Mouse (Mus musculus) CH12.LX (cell line): ENCODE results near the gene Tsr1.

ENCODE experiments used
- CTCF ChIP-seq, 2 experiments: IDR thresholded peaks in 1 of 2; conservative IDR thresholded peaks in 1 of 2; 2 replicates each; pipeline ENCODE4 v1.5.1; 2011 to 2012; ENCODE audit warnings: low read depth in 2 of 2, low read length in 2 of 2, improper control_type of control experiment in 1 of 2, inconsistent platforms in 1 of 2, mild to moderate bottlenecking in 1 of 2, moderate library complexity in 1 of 2
- ELF1 ChIP-seq: IDR thresholded peaks from 2 replicates; pipeline ENCODE4 v1.6.1; 2014; ENCODE audit warnings: low read depth, mild to moderate bottlenecking, inconsistent platforms, low read length, improper control_type of control experiment
- NRF1 ChIP-seq: IDR thresholded peaks from 2 replicates; pipeline ENCODE4 v1.6.1; 2014; ENCODE audit warnings: low read depth, mild to moderate bottlenecking, inconsistent platforms, low read length, improper control_type of control experiment, moderate library complexity
- POLR2A ChIP-seq: IDR thresholded peaks from 2 replicates; pipeline ENCODE4 v1.6.1; 2011; ENCODE audit warnings: low read depth, mild to moderate bottlenecking, improper control_type of control experiment, low read length
- RAD21 ChIP-seq: IDR thresholded peaks from 2 replicates; pipeline ENCODE4 v1.6.1; 2011; ENCODE audit warnings: low read depth, mild to moderate bottlenecking, low read length, improper control_type of control experiment, moderate library complexity
- RCOR1 ChIP-seq: conservative IDR thresholded peaks from 2 replicates; pipeline ENCODE4 v1.6.1; 2012; ENCODE audit warnings: low read depth, mild to moderate bottlenecking, inconsistent platforms, low read length, improper control_type of control experiment
- USF2 ChIP-seq: conservative IDR thresholded peaks from 2 replicates; pipeline ENCODE4 v1.6.1; 2011; ENCODE audit warnings: low read depth, low read length, improper control_type of control experiment
- ZNF384 ChIP-seq: IDR thresholded peaks from 2 replicates; pipeline ENCODE4 v1.6.1; 2012; ENCODE audit warnings: low read depth, low read length, improper control_type of control experiment, inconsistent platforms

- TF ChIP-seq POLR2A (no peak), CTCF (conservative IDR thresholded peaks at IDR 0.05 in 1 of 2, IDR thresholded peaks at IDR 0.05 in 1 of 2; ENCODE audit: low read depth in 2 of 2, low read length in 2 of 2) (peak; percentile 68 to 90), ZNF384 (no peak), ELF1 (no peak), NRF1 (no peak), RAD21 (peak; percentile 91), RCOR1 (no peak), USF2 (no peak)
These were observed 48.5 kb downstream of the Tsr1 start for GRCm38 (mm10) chr11:74946348-74946747.
